Comparison of ENCODE assay signal across 20 mouse cellular contexts in the genomic region with DNA sequence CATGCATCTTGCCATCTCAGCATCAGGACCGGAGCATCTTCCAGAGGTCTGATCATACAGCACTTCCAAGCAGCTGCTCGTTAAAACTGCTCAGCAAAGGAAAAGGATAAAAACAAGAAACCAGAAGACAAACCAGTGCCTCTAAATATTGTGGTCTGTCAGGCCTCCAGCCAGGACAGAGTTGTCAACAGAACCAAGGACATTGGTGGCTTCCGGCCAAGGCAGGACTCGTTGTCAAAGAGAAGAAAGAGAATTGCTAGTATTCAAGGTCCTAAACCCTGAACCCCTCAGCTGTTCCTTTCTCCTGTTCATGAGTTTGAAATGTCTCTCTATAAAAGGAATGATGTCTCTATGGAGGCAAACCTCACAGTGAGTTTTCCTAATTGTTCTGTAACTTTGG.
DNase-seq lines count a peak whose midpoint lies in the region; ATAC-seq lines count a peak whose summit lies in the region.
"Had no signal": no experiment of that assay in that cellular context is flagged by ENCODE, and none has a peak within 500 bp of the region (broad histone marks: within the 10 kb centered on the region; RNA-seq: fewer than 3 reads in every experiment).

No protein-coding gene starts in this region.

- H3K36me3 ChIP-seq in heart, embryonic 12.5 days, result no peaks in the 10 kb centered on the region
- no peaks in the 10 kb centered on the region for H3K36me3 ChIP-seq in kidney, embryonic 14.5 days (ENCODE audit: control insufficient read depth, insufficient read depth, low read length)
- H3K36me3 ChIP-seq: embryonic facial prominence, embryonic 13.5 days; G1E; midbrain, embryonic 12.5 days; neural tube, embryonic 13.5 days had no signal

- no peak overlapping the region for H3K4me2 ChIP-seq in heart, embryonic 12.5 days
- H3K4me2 ChIP-seq in kidney, embryonic 14.5 days (replicated peaks; ENCODE audit: low read depth, low read length), result no peak overlapping the region
- H3K4me2 ChIP-seq: embryonic facial prominence, embryonic 13.5 days; liver, embryonic 11.5 days; midbrain, embryonic 12.5 days; neural tube, embryonic 13.5 days had no signal

- no peak overlapping the region for H3K27ac ChIP-seq in heart, embryonic 12.5 days (ENCODE audit: poor library complexity, severe bottlenecking)
- H3K27ac ChIP-seq in kidney, embryonic 14.5 days (ENCODE audit: low read depth, low read length), result no peak overlapping the region
- H3K27ac ChIP-seq: embryonic facial prominence, embryonic 13.5 days; midbrain, embryonic 12.5 days; neural tube, embryonic 13.5 days; stomach, postnatal 0 days had no signal

- no peak overlapping the region for H3K4me3 ChIP-seq in heart, embryonic 12.5 days
- no peak overlapping the region for H3K4me3 ChIP-seq in kidney, embryonic 14.5 days (ENCODE audit: low read length)
- H3K4me3 ChIP-seq: embryonic facial prominence, embryonic 13.5 days; midbrain, embryonic 12.5 days; neural tube, embryonic 13.5 days had no signal

- H3K9ac ChIP-seq in heart, embryonic 12.5 days, result no peak overlapping the region
- H3K9ac ChIP-seq in kidney, embryonic 14.5 days (ENCODE audit: low read depth, low read length), result no peak overlapping the region
- H3K9ac ChIP-seq: embryonic facial prominence, embryonic 13.5 days; midbrain, embryonic 12.5 days; neural tube, embryonic 13.5 days had no signal

- peak; percentile 7 to 16 for DNase-seq in heart, adult 18-20 months
- peak; percentile 20 to 40 for DNase-seq in kidney, postnatal 4 days
- peak; percentile 72 for DNase-seq in ovary, adult 18-20 months (ENCODE audit: low spot score)
- DNase-seq in ovary, postnatal 10 days (ENCODE audit: low spot score), result no peak
- DNase-seq in adrenal gland, postnatal 25 days, result peak; percentile 81
- DNase-seq in layer of hippocampus, postnatal 36 days, result no peak
- DNase-seq: cerebellum, adult 11 months; cerebellum, postnatal 14 days; kidney, adult 9 months; lung, adult 18-20 months; thymus, postnatal 14 days had no signal

- H3K9me3 ChIP-seq in heart, embryonic 12.5 days (replicated peaks), result no peaks in the 10 kb centered on the region
- no peaks in the 10 kb centered on the region for H3K9me3 ChIP-seq in kidney, embryonic 14.5 days (ENCODE audit: control insufficient read depth, low read length)
- H3K9me3 ChIP-seq: embryonic facial prominence, embryonic 13.5 days; G1E; midbrain, embryonic 12.5 days; neural tube, embryonic 13.5 days had no signal

- H3K4me1 ChIP-seq in heart, embryonic 12.5 days (replicated peaks), result no peaks in the 10 kb centered on the region
- H3K4me1 ChIP-seq in kidney, embryonic 14.5 days (ENCODE audit: control insufficient read depth, insufficient read depth, low read length), result no peaks in the 10 kb centered on the region
- H3K4me1 ChIP-seq: midbrain, embryonic 12.5 days; neural tube, embryonic 13.5 days had no signal

- no peak for ATAC-seq in heart, embryonic 12.5 days (ENCODE audit: insufficient number of reproducible peaks, low FRiP score)
- no peak for ATAC-seq in kidney, embryonic 14.5 days (ENCODE audit: low FRiP score, low TSS enrichment)
- ATAC-seq: inflammation-experienced regulatory T-cells, adult 6 months had no signal

- 70% methylated on average over 4 of the region's 4 CpGs for WGBS in heart, embryonic 12.5 days
- 86% methylated on average over 4 of the region's 4 CpGs for WGBS in kidney, embryonic 14.5 days

- H3K27me3 ChIP-seq in heart, embryonic 12.5 days (replicated peaks), result no peaks in the 10 kb centered on the region
- H3K27me3 ChIP-seq in kidney, embryonic 14.5 days (ENCODE audit: control insufficient read depth, insufficient read depth, low read length), result no peaks in the 10 kb centered on the region
- H3K27me3 ChIP-seq: embryonic facial prominence, embryonic 13.5 days had no signal

Comparison
In these comparisons a context has a peak if more than half of its experiments do, and no peak if none do; other contexts are left out.
1. DNase-seq: peak in heart, adult 18-20 months (2 of 2), kidney, postnatal 4 days (2 of 2), ovary, adult 18-20 months (single experiment) and adrenal gland, postnatal 25 days (single experiment); none in ovary, postnatal 10 days (single experiment) and layer of hippocampus, postnatal 36 days (0 of 2).